Mouse (Mus musculus): ENCODE data around the gene Rabggta. TPM values are rescaled to one million over a fixed set of nuclear protein-coding genes. Genes with fewer than 3 reads are reported as not detected.

Gene Rabggta
- polyA plus RNA-seq, 1 experiment = 84.9 TPM

- Histone ChIP-seq H3K27me3 (ENCODE audit: control insufficient read depth, insufficient read depth, low read length) (no peaks in the 10 kb centered on the region), H3K27ac (ENCODE audit: control insufficient read depth, insufficient read depth, low read length) (0 out of 2 replicates have a peak overlapping the region, but pooled peaks have one; percentile 29), H3K36me3 (ENCODE audit: control insufficient read depth, insufficient read depth, low read length) (peaks cover 29% of the 10 kb centered on the region), H3K4me3 (ENCODE audit: control insufficient read depth, insufficient read depth, low read length) (peak overlapping the region; percentile 62), H3K4me1 (replicated peaks; ENCODE audit: control insufficient read depth, insufficient read depth, low read length) (peaks cover 8% of the 10 kb centered on the region)
- no peak for DNase-seq
- TF ChIP-seq POLR2A (IDR thresholded peaks at IDR 0.05; ENCODE audit: control insufficient read depth, extremely low read depth, insufficient read depth, low read length, poor library complexity) (no peak), CTCF (IDR thresholded peaks at IDR 0.05; ENCODE audit: borderline replicate concordance, control insufficient read depth, extremely low read depth, insufficient read depth, low read length, poor library complexity) (no peak)
- 11% methylated on average over 3 of the region's 3 CpGs for WGBS
Measured at GRCm38 (mm10) chr14:55682118-55682493, 40.0 kb downstream of the Rabggta start.

GRCm38 (mm10) chr14:55681160-55682117, 40.6 kb downstream of the Rabggta start, which contains the start of gene Tinf2:
Gene Tinf2, minus strand, starts transcription at chr14:55681820.
- peak; percentile 91 for DNase-seq
- 0 out of 2 replicates have a peak, but pooled peaks have one; percentile 20 for TF ChIP-seq POLR2A (IDR thresholded peaks at IDR 0.05; ENCODE audit: control insufficient read depth, extremely low read depth, insufficient read depth, low read length, poor library complexity)
- TF ChIP-seq CTCF (IDR thresholded peaks at IDR 0.05; ENCODE audit: borderline replicate concordance, control insufficient read depth, extremely low read depth, insufficient read depth, low read length, poor library complexity) = peak; percentile 92
- Histone ChIP-seq H3K27me3 (ENCODE audit: control insufficient read depth, insufficient read depth, low read length) (no peaks in the 10 kb centered on the region), H3K27ac (ENCODE audit: control insufficient read depth, insufficient read depth, low read length) (peak within 1 kb of the TSS; percentile 72), H3K4me3 (ENCODE audit: control insufficient read depth, insufficient read depth, low read length) (peak within 1 kb of the TSS; percentile 62), H3K4me1 (replicated peaks; ENCODE audit: control insufficient read depth, insufficient read depth, low read length) (peaks cover 8% of the 10 kb centered on the region), H3K36me3 (ENCODE audit: control insufficient read depth, insufficient read depth, low read length) (peaks cover 34% of the 10 kb centered on the region)
- under 1% methylated on average over 66 of the region's 66 CpGs for WGBS

GRCm38 (mm10) chr14:55677615-55678014, 44.4 kb downstream of the Rabggta start:
- DNase-seq = no peak
- no peak for TF ChIP-seq POLR2A (IDR thresholded peaks at IDR 0.05; ENCODE audit: control insufficient read depth, extremely low read depth, insufficient read depth, low read length, poor library complexity)
- TF ChIP-seq CTCF (IDR thresholded peaks at IDR 0.05; ENCODE audit: borderline replicate concordance, control insufficient read depth, extremely low read depth, insufficient read depth, low read length, poor library complexity) = no peak
- WGBS = 85% methylated on average over 4 of the region's 4 CpGs

GRCm38 (mm10) chr14:55672741-55673060, 49.4 kb downstream of the Rabggta start:
- peaks cover 3% of the 10 kb centered on the region; the same call in 1 of the 2 replicates for H3K4me1 ChIP-seq (replicated peaks; ENCODE audit: control insufficient read depth, insufficient read depth, low read length)
- H3K36me3 ChIP-seq (ENCODE audit: control insufficient read depth, insufficient read depth, low read length) = peaks cover 15% of the 10 kb centered on the region
- H3K27me3 ChIP-seq (ENCODE audit: control insufficient read depth, insufficient read depth, low read length) = no peaks in the 10 kb centered on the region
- TF ChIP-seq CTCF (IDR thresholded peaks at IDR 0.05; ENCODE audit: borderline replicate concordance, control insufficient read depth, extremely low read depth, insufficient read depth, low read length, poor library complexity) (no peak), POLR2A (IDR thresholded peaks at IDR 0.05; ENCODE audit: control insufficient read depth, extremely low read depth, insufficient read depth, low read length, poor library complexity) (no peak)
- no peak overlapping the region; the same call in 1 of the 2 replicates for H3K27ac ChIP-seq (ENCODE audit: control insufficient read depth, insufficient read depth, low read length)
- H3K4me3 ChIP-seq (ENCODE audit: control insufficient read depth, insufficient read depth, low read length) = no peak overlapping the region
- no peak for DNase-seq
- WGBS = 62% methylated on average over 7 of the region's 7 CpGs

More at GRCm38 (mm10) chr14:55677615-55678014, 44.4 kb downstream of the Rabggta start:
- Histone ChIP-seq H3K4me1 (replicated peaks; ENCODE audit: control insufficient read depth, insufficient read depth, low read length) (peaks cover 8% of the 10 kb centered on the region), H3K27ac (ENCODE audit: control insufficient read depth, insufficient read depth, low read length) (no peak overlapping the region), H3K27me3 (ENCODE audit: control insufficient read depth, insufficient read depth, low read length) (no peaks in the 10 kb centered on the region), H3K4me3 (ENCODE audit: control insufficient read depth, insufficient read depth, low read length) (no peak overlapping the region), H3K36me3 (ENCODE audit: control insufficient read depth, insufficient read depth, low read length) (peaks cover 39% of the 10 kb centered on the region)

- DNase-seq = peak; percentile 86
- Histone ChIP-seq H3K36me3 (ENCODE audit: control insufficient read depth, insufficient read depth, low read length) (peaks cover 10% of the 10 kb centered on the region), H3K4me3 (ENCODE audit: control insufficient read depth, insufficient read depth, low read length) (peak within 1 kb of the TSS; percentile 76), H3K4me1 (replicated peaks; ENCODE audit: control insufficient read depth, insufficient read depth, low read length) (peaks cover 3% of the 10 kb centered on the region; the same call in 1 of the 2 replicates), H3K27ac (ENCODE audit: control insufficient read depth, insufficient read depth, low read length) (peak within 1 kb of the TSS; percentile 52), H3K27me3 (ENCODE audit: control insufficient read depth, insufficient read depth, low read length) (no peaks in the 10 kb centered on the region)
- peak; percentile 31; the same call in 1 of the 2 replicates for TF ChIP-seq CTCF (IDR thresholded peaks at IDR 0.05; ENCODE audit: borderline replicate concordance, control insufficient read depth, extremely low read depth, insufficient read depth, low read length, poor library complexity)
- peak; percentile 57; the same call in 1 of the 2 replicates for TF ChIP-seq POLR2A (IDR thresholded peaks at IDR 0.05; ENCODE audit: control insufficient read depth, extremely low read depth, insufficient read depth, low read length, poor library complexity)
- under 1% methylated on average over 38 of the region's 38 CpGs for WGBS
Measured at GRCm38 (mm10) chr14:55671833-55672740, 50.0 kb downstream of the Rabggta start, which contains the start of the genes Gmpr2 and Nedd8. Gene Gmpr2, plus strand, starts transcription at chr14:55671941. Gene Nedd8, minus strand, starts transcription at chr14:55672124.

- Histone ChIP-seq H3K27me3 (ENCODE audit: control insufficient read depth, insufficient read depth, low read length) (no peaks in the 10 kb centered on the region), H3K27ac (ENCODE audit: control insufficient read depth, insufficient read depth, low read length) (no peak overlapping the region), H3K4me3 (ENCODE audit: control insufficient read depth, insufficient read depth, low read length) (peak overlapping the region; percentile 76), H3K4me1 (replicated peaks; ENCODE audit: control insufficient read depth, insufficient read depth, low read length) (peaks cover 3% of the 10 kb centered on the region; the same call in 1 of the 2 replicates), H3K36me3 (ENCODE audit: control insufficient read depth, insufficient read depth, low read length) (peaks cover 6% of the 10 kb centered on the region; the same call in 1 of the 2 replicates)
- WGBS = under 1% methylated on average over 12 of the region's 12 CpGs
- no peak for DNase-seq
- TF ChIP-seq POLR2A (IDR thresholded peaks at IDR 0.05; ENCODE audit: control insufficient read depth, extremely low read depth, insufficient read depth, low read length, poor library complexity) (no peak), CTCF (IDR thresholded peaks at IDR 0.05; ENCODE audit: borderline replicate concordance, control insufficient read depth, extremely low read depth, insufficient read depth, low read length, poor library complexity) (no peak)
Measured at GRCm38 (mm10) chr14:55671486-55671832, 50.6 kb downstream of the Rabggta start.
